Mouse (Mus musculus) hindbrain, postnatal 0 days (tissue): ENCODE results near the gene Mbtps1. TPM values are rescaled to one million over a fixed set of nuclear protein-coding genes. Genes with fewer than 3 reads are reported as not detected.

Experiments
- ATAC-seq: fragments of 200-750 bp; cut with Nextera tagmentation; 2 replicates; pipeline ENCODE4 v1.8.0; 2017; ENCODE audit warnings: mild to moderate bottlenecking, moderate TSS enrichment, moderate library complexity
- DNase-seq: peaks from one replicate; pipeline ENCODE4 v3.0.0-alpha.2; 2015; ENCODE audit warnings: low spot score
- H3K27ac ChIP-seq: fragments of 300-500 bp; sonication (generic); 2 replicates; pipeline ENCODE4 v1.5.1; 2014; ENCODE audit warnings: mild to moderate bottlenecking
- H3K27me3 ChIP-seq: fragments of 300-500 bp; sonication (generic); 2 replicates; pipeline ENCODE4 v1.6.1; 2014; ENCODE audit warnings: low read length, mixed read lengths; ENCODE audit not compliant: insufficient read depth
- H3K36me3 ChIP-seq: fragments of 300-500 bp; sonication (generic); 2 replicates; pipeline ENCODE4 v1.6.1; 2014; ENCODE audit warnings: low read length, mixed read lengths; ENCODE audit not compliant: insufficient read depth
- H3K4me1 ChIP-seq: fragments of 300-500 bp; sonication (generic); 2 replicates; pipeline ENCODE4 v1.6.1; 2014; ENCODE audit warnings: antibody characterized with exemption, low read length, mixed read lengths; ENCODE audit not compliant: insufficient read depth
- H3K4me2 ChIP-seq: fragments of 300-500 bp; sonication (generic); 2 replicates; pipeline ENCODE4 v1.6.1; 2014; ENCODE audit warnings: low read depth, mild to moderate bottlenecking, low read length, moderate library complexity, mixed read lengths
- H3K4me3 ChIP-seq: fragments of 300-500 bp; sonication (generic); 2 replicates; pipeline ENCODE4 v1.5.1; 2014; ENCODE audit warnings: low read length
- H3K9ac ChIP-seq: fragments of 300-500 bp; sonication (generic); replicated peaks from 2 replicates; pipeline ENCODE4 v1.6.1; 2014; ENCODE audit warnings: mild to moderate bottlenecking, low read length, moderate library complexity, mixed read lengths
- H3K9me3 ChIP-seq: fragments of 300-500 bp; sonication (generic); 2 replicates; pipeline ENCODE4 v1.6.1; 2016; ENCODE audit warnings: low read length, mixed read lengths
- CTCF ChIP-seq: IDR thresholded peaks from 2 replicates; pipeline ENCODE4 v1.5.1; 2016; ENCODE audit warnings: antibody characterized with exemption, control low read depth, low read depth
- WGBS: fragments of 180-500 bp; shearing (Covaris S2); extraction: QIAGEN DNeasy Blood & Tissue Kit; methylation state at CpG from one replicate; pipeline ENCODE4 v1.1.7; 2014; 5-methylcytosine and 5-hydroxymethylcytosine counted together
- polyA plus RNA-seq: library from polyadenylated mRNA; unstranded; fragments of >200 nt; fragmentation: Nextera tagmentation; extraction: Ambion mirVana; gene quantifications from 2 replicates; pipeline ENCODE4 v1.2.1, GENCODE M21; 2015
- total RNA-seq: library from RNA; depleted of rRNA; stranded (reverse); fragments of >200 nt; gene quantifications from 2 replicates; pipeline ENCODE4 v1.2.3, GENCODE M21; 2014

Gene Mbtps1
- total and polyA plus RNA-seq, 2 experiments from 2014 or later: 44.9 to 90.6 TPM

- under 1% methylated on average over 87 of the region's 97 CpGs for WGBS
- Histone ChIP-seq H3K27me3 (no peaks in the 10 kb centered on the region), H3K4me3 (peak within 1 kb of the TSS; percentile 88), H3K36me3 (no peaks in the 10 kb centered on the region), H3K27ac (peak within 1 kb of the TSS; percentile 83), H3K4me2 (peak within 1 kb of the TSS; percentile 87), H3K9ac (peak within 1 kb of the TSS; percentile 83), H3K4me1 (peaks cover 8% of the 10 kb centered on the region), H3K9me3 (no peaks in the 10 kb centered on the region)
- ATAC-seq (peak; percentile 86), DNase-seq (peak; percentile 96)
- peak; percentile 23 for TF ChIP-seq CTCF
These were observed 16.2 kb upstream of the Mbtps1 start, which contains the start of the genes Hsdl1 and Dnaaf1 for GRCm38 (mm10) chr8:119574437-119575365. Gene Hsdl1 (minus strand): TSS chr8:119575183. Gene Dnaaf1 (plus strand): TSS chr8:119575235.

- no peak for ATAC-seq
- DNase-seq: no peak
- TF ChIP-seq CTCF: no peak
- 94% methylated on average over 4 of the region's 4 CpGs for WGBS
- Histone ChIP-seq H3K9ac (no peak overlapping the region), H3K36me3 (no peaks in the 10 kb centered on the region), H3K4me3 (no peak overlapping the region), H3K27me3 (no peaks in the 10 kb centered on the region), H3K4me1 (peaks cover 8% of the 10 kb centered on the region), H3K9me3 (no peaks in the 10 kb centered on the region), H3K27ac (no peak overlapping the region), H3K4me2 (no peak overlapping the region)
These were observed 13.9 kb upstream of the Mbtps1 start for GRCm38 (mm10) chr8:119572411-119572810.

- H3K27ac ChIP-seq: no peak overlapping the region
- ATAC-seq (no peak), DNase-seq (no peak)
- no peaks in the 10 kb centered on the region for H3K9me3 ChIP-seq
- WGBS: 87% methylated on average over 6 of the region's 6 CpGs
- no peak overlapping the region for H3K9ac ChIP-seq
- no peak for TF ChIP-seq CTCF
- H3K4me2 ChIP-seq: no peak overlapping the region
- peaks cover 8% of the 10 kb centered on the region for H3K4me1 ChIP-seq
- no peak overlapping the region for H3K4me3 ChIP-seq
- no peaks in the 10 kb centered on the region for H3K27me3 ChIP-seq
- no peaks in the 10 kb centered on the region; the same call in 1 of the 2 replicates for H3K36me3 ChIP-seq
These were observed 12.6 kb upstream of the Mbtps1 start for GRCm38 (mm10) chr8:119571135-119571534.

DNA sequence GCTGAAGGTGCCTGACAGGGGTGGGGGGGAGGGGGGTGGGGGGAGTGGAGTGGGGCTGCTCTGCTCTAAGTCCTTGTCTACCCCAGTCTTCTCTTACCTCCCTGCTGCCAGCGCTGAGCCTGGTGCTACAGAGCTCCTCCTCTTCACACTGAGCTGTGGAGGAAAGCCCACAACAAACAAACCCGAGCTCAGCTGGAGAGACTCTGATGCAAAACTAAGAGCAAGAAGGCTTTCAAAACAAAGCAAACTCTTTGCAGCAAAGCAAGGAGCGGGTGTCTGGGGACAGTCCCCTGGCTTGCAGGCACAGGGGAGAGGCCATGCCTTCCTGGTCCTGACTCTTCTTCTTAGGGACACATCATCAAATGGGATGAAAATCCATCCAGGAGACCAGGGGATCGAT lies 11.3 kb upstream of the Mbtps1 start:
- TF ChIP-seq CTCF: no peak
- Histone ChIP-seq H3K4me3 (no peak overlapping the region), H3K4me2 (no peak overlapping the region), H3K27ac (no peak overlapping the region), H3K9ac (no peak overlapping the region), H3K27me3 (no peaks in the 10 kb centered on the region), H3K9me3 (no peaks in the 10 kb centered on the region), H3K36me3 (peaks cover 12% of the 10 kb centered on the region), H3K4me1 (peaks cover 8% of the 10 kb centered on the region)
- 35% methylated on average over 4 of the region's 4 CpGs for WGBS
- no peak for ATAC-seq
- DNase-seq: no peak

DNA sequence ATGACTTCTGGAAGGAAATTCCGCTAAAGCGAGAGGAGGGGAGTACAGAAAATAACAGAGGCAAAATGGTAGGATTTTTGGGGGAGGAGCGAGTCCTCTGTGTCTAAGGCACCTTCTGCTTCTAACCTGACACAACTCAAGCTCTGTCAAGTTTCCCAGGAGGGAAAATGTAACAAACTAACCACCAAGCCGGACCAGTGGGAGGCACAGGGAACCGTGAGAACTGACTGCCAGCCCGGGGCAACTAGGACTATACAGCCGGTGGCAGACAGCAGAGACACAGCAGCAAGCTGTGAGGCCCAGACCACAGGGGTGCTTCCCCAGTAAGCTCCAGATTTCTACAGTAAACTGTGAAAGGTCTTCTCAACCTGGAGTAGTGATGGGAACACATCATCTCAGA lies 10.4 kb upstream of the Mbtps1 start:
- H3K4me2 ChIP-seq: no peak overlapping the region
- no peaks in the 10 kb centered on the region for H3K9me3 ChIP-seq
- ATAC-seq (no peak), DNase-seq (no peak)
- H3K27me3 ChIP-seq: no peaks in the 10 kb centered on the region
- 64% methylated on average over 7 of the region's 7 CpGs for WGBS
- peaks cover 7% of the 10 kb centered on the region for H3K4me1 ChIP-seq
- peaks cover 19% of the 10 kb centered on the region for H3K36me3 ChIP-seq
- TF ChIP-seq CTCF: no peak
- no peak overlapping the region for H3K4me3 ChIP-seq
- no peak overlapping the region for H3K9ac ChIP-seq
- H3K27ac ChIP-seq: no peak overlapping the region

GRCm38 (mm10) chr8:119568251-119568650 lies 9.7 kb upstream of the Mbtps1 start:
- Histone ChIP-seq H3K4me2 (no peak overlapping the region), H3K36me3 (peaks cover 26% of the 10 kb centered on the region), H3K9ac (no peak overlapping the region), H3K27me3 (no peaks in the 10 kb centered on the region), H3K9me3 (no peaks in the 10 kb centered on the region), H3K4me1 (peaks cover under 1% of the 10 kb centered on the region; the same call in 1 of the 2 replicates), H3K27ac (no peak overlapping the region), H3K4me3 (no peak overlapping the region)
- WGBS: 89% methylated on average over 9 of the region's 9 CpGs
- ATAC-seq (no peak), DNase-seq (no peak)
- TF ChIP-seq CTCF: no peak

DNA sequence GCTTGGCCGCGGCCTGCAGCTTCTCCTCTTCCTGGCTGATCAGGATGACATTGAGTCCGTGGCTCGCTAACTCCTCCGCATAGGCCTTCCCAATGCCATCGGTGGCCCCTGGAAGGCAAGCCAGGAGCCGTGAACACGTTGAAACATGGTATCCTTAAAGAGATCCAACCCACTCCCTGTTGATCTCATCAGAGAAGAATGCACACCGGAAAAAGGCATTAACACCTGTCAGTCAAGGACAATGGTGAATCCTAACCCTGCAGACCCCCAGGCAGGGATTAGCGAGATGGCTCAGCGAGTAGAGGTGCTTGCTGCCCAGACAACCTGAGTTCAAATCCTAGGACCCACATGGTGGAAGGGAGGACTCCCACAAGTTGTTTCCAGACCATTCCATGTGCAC lies 7.8 kb upstream of the Mbtps1 start:
- Histone ChIP-seq H3K36me3 (peaks cover 42% of the 10 kb centered on the region), H3K27me3 (no peaks in the 10 kb centered on the region), H3K27ac (no peak overlapping the region), H3K9me3 (no peaks in the 10 kb centered on the region), H3K9ac (no peak overlapping the region), H3K4me2 (no peak overlapping the region), H3K4me3 (no peak overlapping the region), H3K4me1 (no peaks in the 10 kb centered on the region)
- TF ChIP-seq CTCF: no peak
- DNase-seq (no peak), ATAC-seq (no peak)
- 82% methylated on average over 11 of the region's 11 CpGs for WGBS
